In genomic region chr1:156559641-156560020, GRCm38 (mm10) we compare ENCODE assay signal across 8 mouse cellular contexts. TPM values are rescaled to one million over a fixed set of nuclear protein-coding genes. Genes with fewer than 3 reads are reported as not detected.
A peak's percentile ranks its signal among the peaks of the same experiment; 100 is the strongest.
DNase-seq lines count a peak whose midpoint lies in the region; ATAC-seq and TF ChIP-seq lines count a peak whose summit lies in the region.

No protein-coding gene starts in this region.

- peak overlapping the region; percentile 98 for H3K27ac ChIP-seq in forebrain, embryonic 16.5 days (ENCODE audit: low read length)
- H3K27ac ChIP-seq in liver, postnatal 0 days (ENCODE audit: low read depth), result peak overlapping the region; percentile 88; the same call in 1 of the 2 replicates

- H3K4me2 ChIP-seq in forebrain, embryonic 16.5 days (ENCODE audit: low read length), result peak overlapping the region; percentile 69
- peak overlapping the region; percentile 90 for H3K4me2 ChIP-seq in liver, postnatal 0 days (ENCODE audit: low read depth, low read length)

- peak overlapping the region; percentile 89 for H3K4me3 ChIP-seq in lung, adult 2 months (replicated peaks; ENCODE audit: extremely low read depth, low read depth, low read length)
- H3K4me3 ChIP-seq in forebrain, embryonic 16.5 days (replicated peaks; ENCODE audit: low read length), result peak overlapping the region; percentile 97
- peak overlapping the region; percentile 98 for H3K4me3 ChIP-seq in liver, postnatal 0 days (ENCODE audit: low read depth, low read length)

- TF ChIP-seq CTCF in lung, adult 2 months (IDR thresholded peaks at IDR 0.05; ENCODE audit: insufficient read depth, low read length), result no peak
- TF ChIP-seq CTCF in liver, postnatal 0 days (IDR thresholded peaks at IDR 0.05; ENCODE audit: low read depth), result no peak

- H3K27me3 ChIP-seq in forebrain, embryonic 16.5 days (replicated peaks; ENCODE audit: control insufficient read depth, insufficient read depth, low read length), result no peaks in the 10 kb centered on the region
- H3K27me3 ChIP-seq in liver, postnatal 0 days (ENCODE audit: insufficient read depth, low read length), result no peaks in the 10 kb centered on the region

- 3% methylated on average over 8 of the region's 8 CpGs for WGBS in lung, adult 2 months
- WGBS in forebrain, embryonic 16.5 days, result 10% methylated on average over 8 of the region's 8 CpGs
- WGBS in liver, postnatal 0 days (ENCODE audit: insufficient replicate concordance), result 14% methylated on average over 8 of the region's 8 CpGs

- no peaks in the 10 kb centered on the region; the same call in 1 of the 2 replicates for H3K4me1 ChIP-seq in lung, adult 2 months (ENCODE audit: control insufficient read depth, insufficient read depth, low read length)
- peaks cover 7% of the 10 kb centered on the region for H3K4me1 ChIP-seq in forebrain, embryonic 16.5 days (replicated peaks; ENCODE audit: control insufficient read depth, insufficient read depth, low read length)
- peaks cover 10% of the 10 kb centered on the region; the same call in 1 of the 2 replicates for H3K4me1 ChIP-seq in liver, postnatal 0 days (ENCODE audit: insufficient read depth)

- ATAC-seq in common myeloid progenitor, adult 5-6 weeks (replicated peaks; ENCODE audit: low read depth, poor library complexity, severe bottlenecking), result peak; percentile 15
- peak; percentile 14; the same call in 1 of the 2 replicates for ATAC-seq in forebrain, embryonic 16.5 days
- no peak for ATAC-seq in liver, postnatal 0 days

- peak overlapping the region; percentile 98 for H3K9ac ChIP-seq in forebrain, embryonic 16.5 days (replicated peaks; ENCODE audit: low read depth, low read length)
- H3K9ac ChIP-seq in liver, postnatal 0 days (replicated peaks), result peak overlapping the region; percentile 97

- no peak for TF ChIP-seq POLR2A in lung, adult 2 months (IDR thresholded peaks at IDR 0.05; ENCODE audit: borderline replicate concordance, extremely low read depth, low read depth, low read length)

- H3K9me3 ChIP-seq in forebrain, embryonic 16.5 days (ENCODE audit: control insufficient read depth, low read length), result no peaks in the 10 kb centered on the region
- H3K9me3 ChIP-seq in liver, postnatal 0 days (ENCODE audit: low read length), result no peaks in the 10 kb centered on the region

- no peaks in the 10 kb centered on the region for H3K36me3 ChIP-seq in forebrain, embryonic 16.5 days (ENCODE audit: control insufficient read depth, insufficient read depth)
- H3K36me3 ChIP-seq in liver, postnatal 0 days (replicated peaks; ENCODE audit: insufficient read depth, low read length), result no peaks in the 10 kb centered on the region

- no peak for DNase-seq in lung, adult 2 months
- DNase-seq in lung, adult 18-20 months, result no peak
- DNase-seq in liver, postnatal 0 days, result no peak
- DNase-seq in ovary, postnatal 14 days (ENCODE audit: low spot score), result no peak
- no peak for DNase-seq in testis, postnatal 10 days (ENCODE audit: low spot score)
- no peak for DNase-seq in left cerebral cortex, adult 9 months (ENCODE audit: low spot score in 2 of 2)

- TF ChIP-seq EP300 in liver, postnatal 0 days (IDR thresholded peaks at IDR 0.05; ENCODE audit: low read depth), result no peak

RNA-seq across cellular contexts. Expression of gene Abl2, which starts 1.0 kb away (rescaled TPM):
- 8.2 and 9.8 TPM in 2 replicates for polyA plus RNA-seq in lung, adult 2 months (2012; rRNA removed)
- 19.7 and 21.1 TPM in 2 replicates for total RNA-seq in common myeloid progenitor, adult 5-6 weeks (2017)
- 7.4 TPM in 2 replicates for polyA plus RNA-seq in forebrain, embryonic 16.5 days (2015; fragmentation: Nextera tagmentation; extraction: Ambion mirVana)
- 0.88 and 0.89 TPM in 2 replicates for polyA plus RNA-seq in liver, postnatal 0 days (2015; fragmentation: Nextera tagmentation; extraction: Ambion mirVana)

RNA-seq across cellular contexts. Expression of gene Gm10031, which starts 35.8 kb away (rescaled TPM):
- polyA plus RNA-seq in lung, adult 2 months (2012; rRNA removed), result 11.0 and 12.2 TPM in 2 replicates
- total RNA-seq in common myeloid progenitor, adult 5-6 weeks (2017), result 17.3 and 21.4 TPM in 2 replicates
- 0.73 and 1.3 TPM in 2 replicates for polyA plus RNA-seq in forebrain, embryonic 16.5 days (2015; fragmentation: Nextera tagmentation; extraction: Ambion mirVana)
- 0.14 and 0.29 TPM in 2 replicates for polyA plus RNA-seq in liver, postnatal 0 days (2015; fragmentation: Nextera tagmentation; extraction: Ambion mirVana)
